Mouse (Mus musculus) gastrocnemius, postnatal 14 days (tissue): ENCODE data around the gene Vasp. TPM values are rescaled to one million over a fixed set of nuclear protein-coding genes. Genes with fewer than 3 reads are reported as not detected.
A peak's percentile ranks its signal among the peaks of the same experiment; 100 is the strongest.

Experiments used
- DNase-seq: peaks from one replicate; pipeline ENCODE4 v3.0.0; 2021; ENCODE audit warnings: mixed read lengths
- intact Hi-C: fragments of 180-260 bp; cut with DNase I; formaldehyde crosslinking; loops from one replicate; pipeline ENCODE4 v1.15.1; 2025; ENCODE audit warnings: low total_unique reads
- total RNA-seq, 2 experiments: library from RNA; stranded (reverse); gene quantifications; 2 replicates each; pipeline ENCODE4 v1.2.3; 2021

Gene Vasp
- total RNA-seq, 2 experiments from 2014 or later, result 31.0 to 35.1 TPM

DNA sequence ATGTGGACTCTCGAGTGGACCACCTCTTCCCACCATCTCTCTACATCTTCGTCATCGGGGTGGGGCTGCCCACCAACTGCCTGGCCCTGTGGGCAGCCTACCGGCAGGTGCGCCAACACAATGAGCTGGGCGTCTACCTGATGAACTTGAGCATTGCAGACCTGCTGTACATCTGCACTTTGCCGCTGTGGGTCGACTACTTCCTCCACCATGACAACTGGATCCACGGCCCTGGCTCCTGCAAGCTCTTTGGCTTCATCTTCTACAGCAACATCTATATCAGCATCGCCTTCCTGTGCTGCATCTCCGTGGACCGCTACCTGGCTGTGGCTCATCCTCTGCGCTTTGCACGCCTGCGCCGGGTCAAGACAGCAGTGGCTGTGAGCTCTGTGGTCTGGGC lies 49.4 kb downstream of the Vasp start:
- DNase-seq, result no peak
- intact Hi-C loops, result no loop called here

DNA sequence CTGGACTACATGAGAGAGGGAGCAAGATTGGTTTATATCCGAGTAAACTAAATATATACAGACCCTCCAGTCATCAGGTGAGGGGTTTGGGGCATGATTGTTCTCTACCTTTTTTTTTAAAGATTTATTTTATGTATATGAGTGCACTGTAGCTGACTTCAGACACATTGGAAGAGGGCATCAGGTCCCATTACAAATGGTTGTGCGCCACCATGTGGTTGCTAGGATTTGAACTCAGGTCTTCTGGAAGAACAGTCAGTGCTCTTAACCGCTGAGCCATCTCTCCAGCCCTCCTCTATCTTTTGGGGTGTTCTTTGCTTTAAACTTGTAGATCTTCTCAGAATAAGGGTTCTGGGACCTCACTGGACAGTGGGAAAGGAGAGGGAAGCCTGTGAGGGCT lies 51.6 kb downstream of the Vasp start:
- intact Hi-C loops, result no loop called here
- DNase-seq, result no peak

DNA sequence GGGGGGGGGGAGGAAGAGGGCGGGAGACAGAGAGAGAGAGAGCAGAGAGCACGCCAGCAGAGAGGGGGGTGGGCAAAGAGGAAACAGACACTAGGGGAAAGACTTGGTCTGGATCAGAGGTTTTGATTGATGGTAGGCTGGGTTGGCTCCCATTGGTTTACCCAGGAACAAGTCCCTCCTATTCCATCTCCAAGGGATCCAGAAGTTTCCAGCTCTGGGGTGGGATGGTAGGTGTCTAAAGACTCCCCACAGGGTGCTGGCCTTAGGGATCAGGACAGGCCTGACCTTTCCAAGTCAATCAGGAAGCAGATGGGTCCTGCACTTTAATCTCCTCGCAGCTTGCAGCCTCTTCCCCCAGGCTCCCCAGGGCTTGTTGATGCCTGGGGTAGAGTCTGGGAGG lies 53.7 kb downstream of the Vasp start:
- DNase-seq, result no peak
- intact Hi-C loops, result no loop called here

DNA sequence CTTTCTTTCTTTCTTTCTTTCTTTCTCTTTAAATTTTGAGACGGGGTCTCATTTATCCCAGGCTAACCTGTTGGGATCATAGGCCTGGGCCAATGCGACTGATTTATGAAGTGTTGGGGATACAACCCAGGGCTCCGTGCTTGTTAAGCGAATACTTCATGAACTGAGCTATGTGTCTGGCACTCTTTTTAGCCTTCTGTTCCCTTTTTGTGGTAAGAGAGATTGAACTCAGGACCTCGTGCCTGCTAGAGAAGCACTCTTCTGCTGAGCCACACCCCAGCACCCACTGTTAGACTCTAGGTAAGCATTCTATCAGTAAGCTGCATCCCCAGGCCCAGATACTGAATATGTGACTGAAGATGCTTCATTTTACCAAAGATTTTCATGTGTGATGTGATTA lies 54.1 kb downstream of the Vasp start:
- intact Hi-C loops, result no loop called here
- no peak for DNase-seq

DNA sequence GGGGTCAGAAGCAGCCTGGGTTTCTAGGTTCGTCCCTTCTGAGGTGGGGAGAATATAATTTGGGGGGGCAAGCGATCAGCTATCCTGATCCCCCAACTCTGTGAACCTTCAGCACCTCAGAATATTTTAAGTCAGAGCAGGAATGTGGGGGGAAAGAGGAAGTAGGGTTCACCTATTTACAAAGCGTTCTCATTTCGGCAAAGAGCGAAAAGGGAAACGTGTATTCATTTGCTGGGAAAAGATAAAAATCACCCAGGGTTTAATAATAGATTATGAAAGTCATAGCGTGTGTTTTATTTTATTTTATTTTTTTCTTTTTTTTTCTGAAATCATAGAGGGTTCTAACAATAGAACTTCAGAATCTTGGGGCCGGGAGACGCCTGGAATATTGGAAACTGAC lies 56.7 kb downstream of the Vasp start:
- no peak for DNase-seq
- intact Hi-C loops, result loop anchor here (5.0 kb wide), 1 partner anchor 38 kb away; the partner anchor contains the start of gene Eml2

DNA sequence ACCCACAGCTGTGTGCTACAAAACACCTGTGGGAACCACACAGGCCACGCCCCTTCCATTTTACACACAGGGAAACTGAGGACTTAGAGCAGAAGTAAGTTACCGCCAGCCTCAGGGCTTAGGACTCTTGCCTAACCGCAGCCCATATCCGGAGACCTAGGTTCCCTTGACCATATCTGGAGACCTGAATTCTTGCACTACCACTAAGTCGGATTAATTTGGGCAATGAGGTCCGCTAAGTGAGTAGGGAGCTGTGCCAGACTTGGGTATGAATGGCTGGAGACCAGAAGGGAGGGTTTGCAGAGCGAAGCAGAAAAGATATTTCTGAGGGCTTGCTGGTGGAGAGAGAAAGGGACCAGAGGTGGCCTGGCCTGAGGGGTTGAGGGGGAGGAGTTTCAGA lies 57.2 kb downstream of the Vasp start:
- intact Hi-C loops, result loop anchor here (5.0 kb wide), 1 partner anchor 37 kb away; the partner anchor contains the start of gene Eml2
- no peak for DNase-seq

DNA sequence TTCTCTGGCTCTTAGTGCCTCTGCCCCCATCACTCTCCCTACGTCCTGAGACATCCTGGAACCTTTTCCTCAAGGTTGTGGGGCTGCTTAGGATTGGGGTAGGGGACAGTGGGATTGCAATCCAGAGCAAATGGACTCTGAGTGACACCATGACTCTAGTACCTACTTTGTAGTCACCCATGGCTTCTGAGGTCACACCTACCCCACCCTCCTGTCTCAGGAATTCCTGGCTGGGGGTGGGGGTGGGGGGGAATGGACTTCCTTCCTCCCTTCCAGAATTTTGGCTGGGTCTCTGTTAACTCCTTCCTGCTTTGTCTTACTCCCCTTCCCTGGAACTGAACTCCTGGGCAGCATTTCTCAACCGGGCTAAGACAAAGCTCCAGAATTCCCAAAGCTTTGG lies 58.2 kb downstream of the Vasp start:
- intact Hi-C loops, result loop anchor here (5.0 kb wide), 1 partner anchor 36 kb away; the partner anchor contains the start of gene Eml2
- DNase-seq, result no peak

DNA sequence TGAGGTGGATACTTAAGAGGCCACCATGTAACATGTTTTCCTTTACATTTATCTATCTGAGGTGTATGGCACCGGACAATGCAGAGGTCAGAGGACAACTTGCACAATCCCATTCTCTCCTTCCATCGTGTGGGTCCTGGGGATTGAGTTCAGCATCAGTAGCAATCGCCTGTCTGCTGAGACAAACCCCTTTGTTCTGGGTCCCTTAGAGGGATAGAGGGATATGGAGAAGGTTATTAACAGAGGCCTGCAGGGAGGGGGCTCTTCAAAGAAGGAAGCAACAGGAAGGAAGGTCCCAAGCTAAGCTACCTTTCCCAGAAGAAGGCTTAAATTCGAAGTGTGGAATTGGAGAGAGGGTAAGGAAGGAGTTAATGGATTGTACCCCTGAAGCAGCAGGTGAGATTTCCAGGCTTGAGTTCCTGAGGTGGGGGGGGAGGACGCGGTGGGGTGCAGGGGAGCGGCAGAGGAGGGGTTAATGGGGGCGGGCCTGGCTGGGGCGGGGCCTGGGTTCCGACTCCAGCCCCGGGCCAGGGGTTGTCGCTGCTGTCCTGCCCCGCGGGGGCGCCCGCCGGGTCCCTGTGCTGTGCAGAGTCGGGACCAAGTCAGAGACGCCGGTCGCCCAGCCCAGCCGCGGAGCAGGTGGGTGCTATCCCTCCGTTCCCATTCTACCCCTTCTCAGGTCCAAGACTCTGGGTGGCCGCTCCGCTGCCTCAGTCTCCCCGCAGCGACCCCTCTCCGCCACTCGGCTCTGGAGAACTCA lies 59.4 kb downstream of the Vasp start, which contains the start of gene Gpr4:
Gene Gpr4, plus strand, starts transcription at position 543 of the 760 bp plus-strand sequence.
- peak; percentile 46 for DNase-seq
- intact Hi-C loops, result loop anchor here (5.0 kb wide), 1 partner anchor 35 kb away; the partner anchor contains the start of gene Eml2

DNA sequence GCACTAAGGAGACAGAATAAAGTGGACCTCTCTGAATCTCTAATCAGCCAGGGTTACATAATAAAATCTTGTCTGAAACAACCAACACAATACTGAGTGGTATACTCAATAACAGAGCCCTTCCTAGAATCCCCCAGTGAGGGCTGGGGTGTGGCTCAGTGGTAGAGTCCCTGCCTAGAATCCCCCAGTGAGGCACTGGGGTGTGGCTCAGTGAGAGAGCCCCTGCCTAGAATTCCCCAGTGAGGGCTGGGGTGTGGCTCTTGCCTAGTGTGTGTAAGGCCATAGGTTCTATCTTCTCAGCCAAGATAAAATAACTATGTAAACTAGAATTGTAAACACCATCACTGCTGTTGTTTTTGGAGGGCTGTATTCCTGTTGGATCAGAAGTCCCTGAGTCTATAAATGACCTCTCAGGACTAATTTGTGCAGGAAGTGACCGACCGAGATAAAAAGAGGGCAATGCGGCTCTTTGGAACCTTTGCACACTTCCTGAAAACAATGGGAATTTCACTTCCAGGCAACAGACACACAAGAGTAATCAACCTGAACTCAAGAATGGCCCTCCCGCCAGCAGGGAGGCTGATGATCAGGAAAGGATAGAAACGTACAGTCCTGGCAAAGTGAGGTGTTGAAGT lies 60.5 kb downstream of the Vasp start:
- intact Hi-C loops, result loop anchor here (5.0 kb wide), 1 partner anchor 34 kb away; the partner anchor contains the start of gene Eml2

DNA sequence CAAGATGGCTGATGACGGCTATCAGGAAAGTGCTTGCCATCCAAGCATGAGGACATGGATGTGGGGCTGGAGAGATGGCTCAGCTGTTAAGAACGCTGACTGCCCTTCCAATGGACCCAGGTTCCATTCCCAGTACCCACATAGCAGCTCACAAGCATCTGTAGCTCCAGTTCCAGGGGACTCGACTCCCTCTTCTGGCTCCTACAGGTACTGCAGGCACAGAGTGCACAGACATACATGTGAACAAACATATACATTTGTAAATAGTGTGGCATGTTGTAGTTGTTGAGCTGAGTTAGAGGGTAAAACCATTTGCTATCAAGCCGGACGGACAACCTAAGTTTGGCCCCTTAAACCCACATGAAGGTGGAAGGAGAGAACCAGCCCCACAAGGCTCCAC lies 61.6 kb downstream of the Vasp start:
- intact Hi-C loops, result loop anchor here (5.0 kb wide), 1 partner anchor 33 kb away; the partner anchor contains the start of gene Eml2
- no peak for DNase-seq

More for the DNA sequence above, 60.5 kb downstream of the Vasp start:
- no peak for DNase-seq

DNA sequence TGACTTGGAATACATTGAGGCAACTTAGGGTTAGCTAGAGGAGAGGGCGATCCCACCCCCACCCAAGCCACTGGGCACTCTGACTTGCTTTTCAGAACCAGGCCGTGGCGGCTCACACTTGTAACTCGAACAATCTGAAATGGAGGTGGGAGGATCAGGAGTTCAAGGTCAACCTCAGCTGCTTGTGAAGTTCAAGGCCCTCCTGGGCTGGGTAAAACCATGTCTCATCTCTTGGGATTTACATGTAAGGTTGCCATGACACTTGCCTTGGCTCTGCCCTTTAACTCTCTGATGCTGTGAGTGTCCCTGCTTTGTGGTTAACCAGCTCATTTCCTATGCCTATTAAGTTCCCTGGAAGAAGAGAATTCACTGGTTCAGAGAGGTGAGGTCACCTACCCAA lies 62.1 kb downstream of the Vasp start:
- DNase-seq, result no peak
- intact Hi-C loops, result no loop called here

DNA sequence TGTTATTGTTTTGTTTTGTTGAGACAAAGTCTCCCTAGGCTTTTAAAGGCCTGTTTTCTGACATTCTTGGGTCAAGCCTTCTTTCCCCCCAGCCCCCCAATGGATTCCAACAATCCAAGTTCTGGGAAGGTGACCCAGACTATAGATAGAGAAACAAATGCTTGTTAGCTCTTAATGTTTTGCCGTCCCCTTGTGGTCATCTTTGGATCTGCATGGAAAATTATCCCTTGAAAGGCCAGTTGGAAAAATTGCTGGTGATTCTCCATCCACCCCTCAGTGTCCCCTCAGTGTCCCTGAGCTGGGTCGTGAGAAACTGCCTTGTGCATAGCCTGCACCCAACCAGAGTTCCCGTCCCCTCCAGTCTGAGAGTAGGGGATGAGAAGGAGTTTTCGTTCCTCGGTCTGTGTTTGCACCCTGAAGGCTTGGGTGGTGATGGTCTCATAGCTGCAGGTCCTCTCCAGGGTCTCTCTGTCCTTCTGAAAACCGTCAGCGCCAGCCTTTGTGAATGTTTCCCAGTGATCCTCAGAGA lies 62.6 kb downstream of the Vasp start:
- DNase-seq, result no peak
- intact Hi-C loops, result no loop called here

DNA sequence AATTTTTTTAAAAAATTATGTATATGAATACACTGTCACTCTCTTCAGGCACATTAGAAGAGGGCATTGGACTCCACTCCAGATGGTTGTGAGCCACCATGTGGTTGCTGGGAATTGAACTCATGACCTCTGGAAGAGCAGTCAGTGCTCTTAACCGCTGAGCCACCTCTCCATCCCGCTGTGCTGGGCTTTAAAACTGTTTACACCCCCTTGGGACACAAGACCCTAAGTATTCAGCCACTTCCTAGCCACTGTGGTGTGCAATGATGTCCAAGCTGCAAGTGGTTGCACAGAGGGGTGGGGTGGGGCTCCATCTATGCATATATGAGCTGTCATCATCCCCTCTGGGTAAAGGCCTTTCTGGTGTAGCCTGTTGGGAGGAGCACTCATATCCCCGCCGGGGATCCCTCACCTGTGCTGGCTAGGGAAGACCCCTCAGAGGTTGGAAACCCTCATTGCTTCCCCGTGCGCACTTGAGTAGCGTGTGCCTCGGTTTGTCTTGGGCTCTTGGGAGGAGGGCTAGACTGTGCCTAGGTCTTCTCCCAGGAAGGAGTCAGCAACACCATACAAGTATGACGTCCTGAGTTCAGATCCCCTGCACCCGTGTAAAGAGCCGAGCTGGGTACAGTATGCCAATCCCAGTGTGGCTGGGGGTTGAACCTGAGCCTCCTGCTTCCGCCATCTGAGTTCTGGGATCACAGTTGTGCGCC lies 63.3 kb downstream of the Vasp start:
- no peak for DNase-seq
- intact Hi-C loops, result no loop called here

Other genes with a start within 250 kb of the Vasp start
- not detected for gene Foxa3, start 248.3 kb downstream of the Vasp start, total RNA-seq
- 10 to 100 TPM; 38.2 to 41.1 TPM for gene Sympk, start 247.4 kb downstream of the Vasp start, total RNA-seq
- gene Rsph6a, start 217.1 kb downstream of the Vasp start, total RNA-seq, result not detected
- 10 to 100 TPM; 22.1 to 25.5 TPM for gene Dmwd, start 195.6 kb downstream of the Vasp start, total RNA-seq
- gene Dmpk, start 188.0 kb downstream of the Vasp start, total RNA-seq, result 100 to 1,000 TPM; 241 to 257 TPM
- gene Six5, start 177.2 kb downstream of the Vasp start, total RNA-seq, result 1 to 10 TPM; 3.1 to 3.8 TPM
- gene Gm4969, start 153.4 kb downstream of the Vasp start, total RNA-seq, result not detected
- gene Fbxo46, start 152.0 kb downstream of the Vasp start, total RNA-seq, result 1 to 10 TPM; 3.2 TPM
- 1 to 10 TPM; 3.1 to 4.2 TPM for gene Qpctl, start 122.5 kb downstream of the Vasp start, total RNA-seq
- gene Snrpd2, start 122.1 kb downstream of the Vasp start, total RNA-seq, result 10 to 100 TPM; 62.3 to 66.5 TPM
- under 1 TPM in 1 of 2 experiments, not detected in 1; 0.09 TPM for gene Gipr, start 105.7 kb downstream of the Vasp start, total RNA-seq
- 10 to 100 TPM; 12.1 to 14.2 TPM for gene Eml2, start 95.4 kb downstream of the Vasp start, total RNA-seq
- gene Gpr4, start 59.3 kb downstream of the Vasp start, total RNA-seq, result 1 to 10 TPM; 2.9 to 4.3 TPM
- gene Opa3, start 43.5 kb downstream of the Vasp start, total RNA-seq, result 10 to 100 TPM; 35.1 to 43.0 TPM
- gene Ppm1n, start 8.2 kb upstream of the Vasp start, total RNA-seq, result not detected
- gene Rtn2, start 10.8 kb upstream of the Vasp start, total RNA-seq, result 100 to 1,000 TPM; 800 to 833 TPM
- gene Fosb, start 38.2 kb upstream of the Vasp start, total RNA-seq, result under 1 TPM; 0.69 to 0.90 TPM
- gene Ercc1, start 73.0 kb upstream of the Vasp start, total RNA-seq, result 10 to 100 TPM; 26.7 to 28.7 TPM
- 1 to 10 TPM; 7.4 to 8.2 TPM for gene Cd3eap, start 87.7 kb upstream of the Vasp start, total RNA-seq
- 1 to 10 TPM; 1.7 to 2.9 TPM for gene Ppp1r13l, start 87.9 kb upstream of the Vasp start, total RNA-seq
- gene Ercc2, start 110.2 kb upstream of the Vasp start, total RNA-seq, result 1 to 10 TPM; 6.1 to 7.8 TPM
- under 1 TPM in 1 of 2 experiments, not detected in 1; 0.11 TPM for gene Klc3, start 132.3 kb upstream of the Vasp start, total RNA-seq
- over 10,000 TPM; 34,344 to 35,305 TPM for gene Ckm, start 133.0 kb upstream of the Vasp start, total RNA-seq
- 10 to 100 TPM; 12.6 to 14.1 TPM for gene Mark4, start 187.0 kb upstream of the Vasp start, total RNA-seq
- under 1 TPM; 0.47 to 0.74 TPM for gene Exoc3l2, start 191.5 kb upstream of the Vasp start, total RNA-seq
- gene Bloc1s3, start 236.6 kb upstream of the Vasp start, total RNA-seq, result 1 to 10 TPM; 1.7 to 2.1 TPM
- gene Trappc6a, start 236.6 kb upstream of the Vasp start, total RNA-seq, result 10 to 100 TPM; 19.9 to 20.0 TPM
- gene Nkpd1, start 246.0 kb upstream of the Vasp start, total RNA-seq, result not detected